17 mouse cellular contexts compared by ENCODE assay signal in the genomic region with DNA sequence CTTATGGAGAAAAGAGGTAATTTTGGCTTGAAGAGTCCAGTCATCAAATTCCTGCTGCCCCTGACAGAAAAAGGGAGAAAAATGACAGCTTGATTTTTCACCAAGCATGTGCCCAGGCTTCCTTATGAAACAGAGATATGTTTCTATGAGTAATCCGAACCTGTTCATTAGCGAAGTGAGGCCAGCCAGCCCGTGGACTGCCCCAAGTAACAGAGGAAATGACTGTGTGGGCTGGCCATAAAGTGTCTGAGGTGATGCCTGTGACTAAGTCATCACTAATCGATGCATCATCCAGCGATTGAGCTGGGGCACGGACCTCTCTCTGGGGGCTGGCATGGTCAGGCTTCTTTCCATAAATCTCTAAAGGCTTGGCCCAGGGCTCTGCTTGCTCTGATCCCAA.
DNase-seq lines count a peak whose midpoint lies in the region; ATAC-seq and TF ChIP-seq lines count a peak whose summit lies in the region.
"Had no signal": no experiment of that assay in that cellular context is flagged by ENCODE, and none has a peak within 500 bp of the region (broad histone marks: within the 10 kb centered on the region; RNA-seq: fewer than 3 reads in every experiment).

No protein-coding gene starts in this region.

- H3K4me3 ChIP-seq in C2C12 (ENCODE audit: insufficient read depth, poor library complexity, severe bottlenecking) = no peak overlapping the region
- no peak overlapping the region for H3K4me3 ChIP-seq in embryonic facial prominence, embryonic 12.5 days
- no peak overlapping the region for H3K4me3 ChIP-seq in limb, embryonic 12.5 days (replicated peaks)
- no peak overlapping the region for H3K4me3 ChIP-seq in cerebellum, adult 2 months (replicated peaks; ENCODE audit: insufficient read depth, low read depth, low read length)
- H3K4me3 ChIP-seq: heart, adult 2 months; hindbrain, embryonic 13.5 days; midbrain, embryonic 10.5 days had no signal

- no peak overlapping the region for H3K4me2 ChIP-seq in embryonic facial prominence, embryonic 12.5 days (replicated peaks)
- H3K4me2 ChIP-seq in limb, embryonic 12.5 days = 0 out of 2 replicates have a peak overlapping the region, but pooled peaks have one; percentile 8
- H3K4me2 ChIP-seq: hindbrain, embryonic 13.5 days had no signal

- DNase-seq in gastrocnemius, postnatal 14 days = peak; percentile 7
- DNase-seq in gastrocnemius, postnatal 10 days = no peak
- no peak for DNase-seq in spleen, postnatal 10 days (ENCODE audit: low spot score in 2 of 2)
- no peak for DNase-seq in cerebellum, adult 2 months
- DNase-seq: cerebellum, postnatal 25 days; heart, adult 2 months; left cerebral cortex, postnatal 4 days; lung, postnatal 36 days; spleen, adult 18-20 months; thymus, postnatal 25 days had no signal

- 21% methylated on average over 6 of the region's 6 CpGs for WGBS in embryonic facial prominence, embryonic 12.5 days
- WGBS in limb, embryonic 12.5 days = 17% methylated on average over 6 of the region's 6 CpGs
- WGBS in cerebellum, adult 2 months = 55% methylated on average over 6 of the region's 6 CpGs

- no peak for TF ChIP-seq POLR2A in cerebellum, adult 2 months (IDR thresholded peaks at IDR 0.05; ENCODE audit: borderline replicate concordance, insufficient read depth, low read length)

- H3K79me2 ChIP-seq in C2C12 (ENCODE audit: control insufficient read depth, insufficient read depth) = no peaks in the 10 kb centered on the region

- ATAC-seq in embryonic facial prominence, embryonic 12.5 days (ENCODE audit: insufficient number of reproducible peaks, insufficient read depth, low FRiP score, low TSS enrichment) = peak; percentile 41; the same call in 1 of the 2 replicates
- no peak for ATAC-seq in limb, embryonic 12.5 days (ENCODE audit: insufficient number of reproducible peaks, insufficient read depth, low FRiP score, low TSS enrichment, low read depth)
- no peak for ATAC-seq in inflammation-experienced regulatory T-cells, adult 6 months
- ATAC-seq: intestine, postnatal 0 days had no signal

- H3K4me1 ChIP-seq in embryonic facial prominence, embryonic 12.5 days = peaks cover 20% of the 10 kb centered on the region
- peaks cover 17% of the 10 kb centered on the region for H3K4me1 ChIP-seq in limb, embryonic 12.5 days (replicated peaks)
- no peaks in the 10 kb centered on the region for H3K4me1 ChIP-seq in cerebellum, adult 2 months (ENCODE audit: control insufficient read depth, insufficient read depth, low read length)

- H3K9me3 ChIP-seq in embryonic facial prominence, embryonic 12.5 days = no peaks in the 10 kb centered on the region
- no peaks in the 10 kb centered on the region for H3K9me3 ChIP-seq in limb, embryonic 12.5 days
- H3K9me3 ChIP-seq: hindbrain, embryonic 13.5 days; midbrain, embryonic 10.5 days had no signal

- intact Hi-C loops in gastrocnemius, postnatal 14 days (cut with DNase I; ENCODE audit: low total_unique reads) = no loop called here

- TF ChIP-seq CTCF in C2C12 (IDR thresholded peaks at IDR 0.05; ENCODE audit: control insufficient read depth, insufficient read depth, insufficient read length) = no peak
- TF ChIP-seq CTCF in cerebellum, adult 2 months (IDR thresholded peaks at IDR 0.05; ENCODE audit: borderline replicate concordance, insufficient read depth, low read depth, low read length) = no peak

- no peaks in the 10 kb centered on the region for H3K79me3 ChIP-seq in C2C12 (ENCODE audit: low read depth)

- H3ac ChIP-seq in C2C12 (ENCODE audit: control insufficient read depth, insufficient read length, low read depth) = no peak overlapping the region

- H3K27me3 ChIP-seq in C2C12 (ENCODE audit: control insufficient read depth, insufficient read depth, insufficient read length) = no peaks in the 10 kb centered on the region
- no peaks in the 10 kb centered on the region for H3K27me3 ChIP-seq in embryonic facial prominence, embryonic 12.5 days
- H3K27me3 ChIP-seq in limb, embryonic 12.5 days = no peaks in the 10 kb centered on the region
- no peaks in the 10 kb centered on the region for H3K27me3 ChIP-seq in cerebellum, adult 2 months (ENCODE audit: control insufficient read depth, insufficient read depth, low read length)
- H3K27me3 ChIP-seq: hindbrain, embryonic 13.5 days had no signal

- H3K36me3 ChIP-seq in C2C12 (ENCODE audit: control insufficient read depth, insufficient read depth) = no peaks in the 10 kb centered on the region
- H3K36me3 ChIP-seq in embryonic facial prominence, embryonic 12.5 days = no peaks in the 10 kb centered on the region
- H3K36me3 ChIP-seq in limb, embryonic 12.5 days = no peaks in the 10 kb centered on the region
- H3K36me3 ChIP-seq: hindbrain, embryonic 13.5 days; midbrain, embryonic 10.5 days had no signal

- H3K27ac ChIP-seq in embryonic facial prominence, embryonic 12.5 days = peak overlapping the region; percentile 24; the same call in 1 of the 2 replicates
- peak overlapping the region; percentile 29; the same call in 1 of the 2 replicates for H3K27ac ChIP-seq in limb, embryonic 12.5 days
- H3K27ac ChIP-seq in cerebellum, adult 2 months (ENCODE audit: insufficient read depth, low read length) = no peak overlapping the region
- H3K27ac ChIP-seq: heart, adult 2 months; hindbrain, embryonic 13.5 days; midbrain, embryonic 10.5 days had no signal

- H3K9ac ChIP-seq in embryonic facial prominence, embryonic 12.5 days = no peak overlapping the region
- H3K9ac ChIP-seq in limb, embryonic 12.5 days (replicated peaks) = no peak overlapping the region
- H3K9ac ChIP-seq: hindbrain, embryonic 13.5 days had no signal

TF ChIP-seq in C2C12, 6 proteins besides CTCF, POLR2A, EP300 and RAD21:
- TF ChIP-seq USF1 (IDR thresholded peaks at IDR 0.05; ENCODE audit: low read depth) (no peak), CEBPB (IDR thresholded peaks at IDR 0.05; ENCODE audit: low read depth) (no peak), MYOD1 (IDR thresholded peaks at IDR 0.05; ENCODE audit: control insufficient read depth, insufficient read length, low read depth) (peak; percentile 78), MYOG (IDR thresholded peaks at IDR 0.05; ENCODE audit: control insufficient read depth, extremely low read depth, insufficient read length) (no peak), MAX (IDR thresholded peaks at IDR 0.05) (peak; percentile 85), FOSL1 (IDR thresholded peaks at IDR 0.05; ENCODE audit: insufficient read depth, low read length, poor library complexity, severe bottlenecking) (peak; percentile 79)
